ENCODE assay signal across 23 mouse cellular contexts in the genomic region with DNA sequence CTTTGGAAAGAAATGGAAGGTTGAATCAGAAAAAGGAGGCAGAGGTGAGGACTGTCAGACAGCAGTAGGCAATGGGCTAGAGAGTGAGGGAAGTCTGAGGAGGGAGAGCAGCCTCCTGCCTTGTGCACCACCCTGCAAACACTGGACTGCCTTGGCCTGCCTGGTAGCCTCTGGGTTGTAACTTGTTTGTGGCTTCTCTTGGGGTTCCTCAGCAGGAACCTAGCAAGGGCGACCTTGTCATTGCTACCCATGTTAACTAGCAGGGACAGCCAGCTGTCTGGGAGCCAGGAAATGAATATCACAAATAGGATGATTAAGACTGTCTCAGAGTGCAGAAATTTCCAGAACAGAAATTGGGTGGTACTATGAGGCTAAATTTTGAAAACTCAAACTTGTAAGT. TPM values are rescaled to one million over a fixed set of nuclear protein-coding genes. Genes with fewer than 3 reads are reported as not detected.
DNase-seq lines count a peak whose midpoint lies in the region; ATAC-seq and TF ChIP-seq lines count a peak whose summit lies in the region.
"Had no signal": no experiment of that assay in that cellular context is flagged by ENCODE, and none has a peak within 500 bp of the region (broad histone marks: within the 10 kb centered on the region; RNA-seq: fewer than 3 reads in every experiment).

No protein-coding gene starts in this region.

- no peak overlapping the region for H3K4me3 ChIP-seq in heart, embryonic 12.5 days
- H3K4me3 ChIP-seq in left cerebral cortex, adult 2 months, result no peak overlapping the region
- H3K4me3 ChIP-seq: forebrain, embryonic 13.5 days; heart, embryonic 15.5 days; myocyte had no signal

- peak; percentile 91 for DNase-seq in heart, adult 11 months
- no peak for DNase-seq in left cerebral cortex, adult 2 months (ENCODE audit: extremely low spot score in 1 of 2, low spot score in 2 of 2)
- no peak for DNase-seq in left cerebral cortex, postnatal 14 days (ENCODE audit: low spot score in 2 of 2)
- peak; percentile 79 for DNase-seq in adrenal gland, adult 2 months
- DNase-seq in adrenal gland, postnatal 14 days, result peak; percentile 64
- DNase-seq: cerebellum, adult 11 months; gastrocnemius, postnatal 36 days; kidney, adult 2 months; kidney, postnatal 14 days; lung, adult 18-20 months; lung, postnatal 14 days; right cerebral cortex, postnatal 14 days; spleen, adult 18-20 months; thymus, adult 18-20 months; thymus, postnatal 4 days had no signal

- no peak overlapping the region for H3K27ac ChIP-seq in heart, embryonic 12.5 days (ENCODE audit: poor library complexity, severe bottlenecking)
- peak overlapping the region; percentile 73 for H3K27ac ChIP-seq in left cerebral cortex, adult 2 months
- H3K27ac ChIP-seq: forebrain, embryonic 13.5 days; heart, embryonic 15.5 days had no signal

- H3K27me3 ChIP-seq in heart, embryonic 12.5 days (replicated peaks), result no peaks in the 10 kb centered on the region
- H3K27me3 ChIP-seq: forebrain, embryonic 13.5 days; heart, embryonic 15.5 days had no signal

- ATAC-seq in heart, embryonic 12.5 days (ENCODE audit: insufficient number of reproducible peaks, low FRiP score), result no peak
- no peak for ATAC-seq in activated CD4-positive, CD25-positive, alpha-beta regulatory T cell, adult 4 months
- ATAC-seq: forebrain, embryonic 13.5 days; inflammation-experienced regulatory T-cells, adult 6 months had no signal

- intact Hi-C loops in left cerebral cortex, adult 2 months (cut with DNase I), result loop anchor here (2.0 kb wide), 1 partner anchor 15 kb away; no protein-coding TSS in a partner anchor
- intact Hi-C loops in left cerebral cortex, postnatal 14 days (cut with DNase I), result no loop called here

- H3K4me2 ChIP-seq in heart, embryonic 12.5 days, result no peak overlapping the region
- H3K4me2 ChIP-seq: forebrain, embryonic 13.5 days; heart, embryonic 15.5 days; liver, embryonic 11.5 days; midbrain, embryonic 11.5 days had no signal

- no peaks in the 10 kb centered on the region for H3K9me3 ChIP-seq in heart, embryonic 12.5 days (replicated peaks)
- H3K9me3 ChIP-seq: forebrain, embryonic 13.5 days; heart, embryonic 15.5 days had no signal

- 71% methylated on average over 1 of the region's 1 CpGs for WGBS in heart, embryonic 12.5 days

- peaks cover 46% of the 10 kb centered on the region for H3K4me1 ChIP-seq in heart, embryonic 12.5 days (replicated peaks)

- no peak for TF ChIP-seq CTCF in left cerebral cortex, adult 2 months (IDR thresholded peaks at IDR 0.05)

- H3K9ac ChIP-seq in heart, embryonic 12.5 days, result no peak overlapping the region
- H3K9ac ChIP-seq: forebrain, embryonic 13.5 days; heart, embryonic 15.5 days had no signal

- no peaks in the 10 kb centered on the region for H3K36me3 ChIP-seq in heart, embryonic 12.5 days
- H3K36me3 ChIP-seq: heart, embryonic 15.5 days had no signal

RNA-seq across cellular contexts. Expression of a gene that starts 27.2 kb away (rescaled TPM):
- 11.8 and 13.4 TPM in 2 replicates for polyA plus RNA-seq in heart, embryonic 12.5 days (2016; fragmentation: Nextera tagmentation; extraction: Ambion mirVana)
- total RNA-seq in left cerebral cortex, adult 2 months (2021), result 10 to 100 TPM; 35.3 to 37.5 TPM
- total RNA-seq in left cerebral cortex, postnatal 14 days (2021), result 10 to 100 TPM; 34.2 to 37.3 TPM
- 10 to 100 TPM; 80.1 to 86.7 TPM for total RNA-seq in adrenal gland, adult 2 months (2021)
- 16.7 and 21.1 TPM in 2 replicates for polyA plus RNA-seq in adrenal gland, adult 2 months (2012; rRNA removed)
- 80.4 and 93.0 TPM in 2 replicates for total RNA-seq in adrenal gland, postnatal 14 days (2021)
- 10 to 100 TPM; 26.7 to 27.3 TPM for polyA plus RNA-seq in activated CD4-positive, CD25-positive, alpha-beta regulatory T cell, adult 4 months (2017; shearing (Covaris generic))

RNA-seq across cellular contexts. Expression of a gene that starts 57.5 kb away (rescaled TPM):
- polyA plus RNA-seq in heart, embryonic 12.5 days (2016; fragmentation: Nextera tagmentation; extraction: Ambion mirVana), result 265 and 268 TPM in 2 replicates
- 100 to 1,000 TPM; 449 to 473 TPM for total RNA-seq in left cerebral cortex, adult 2 months (2021)
- 100 to 1,000 TPM; 280 to 339 TPM for total RNA-seq in left cerebral cortex, postnatal 14 days (2021)
- 100 to 1,000 TPM; 301 to 321 TPM for total RNA-seq in adrenal gland, adult 2 months (2021)
- polyA plus RNA-seq in adrenal gland, adult 2 months (2012; rRNA removed), result 5.1 and 5.5 TPM in 2 replicates
- total RNA-seq in adrenal gland, postnatal 14 days (2021), result 319 and 329 TPM in 2 replicates
- polyA plus RNA-seq in activated CD4-positive, CD25-positive, alpha-beta regulatory T cell, adult 4 months (2017; shearing (Covaris generic)), result 100 to 1,000 TPM; 326 to 420 TPM

Comparison
In these comparisons a context has a peak if more than half of its experiments do, and no peak if none do; other contexts are left out.
1. DNase-seq: peak in heart, adult 11 months (single experiment), adrenal gland, adult 2 months (single experiment) and adrenal gland, postnatal 14 days (single experiment); none in left cerebral cortex, adult 2 months (0 of 2) and left cerebral cortex, postnatal 14 days (0 of 2).